Mouse (Mus musculus) C2C12 (cell line): Measurements from ENCODE around the gene Gipc2.

ENCODE experiments used
- CEBPB ChIP-seq: IDR thresholded peaks from one replicate; pipeline ENCODE4 v1.6.1; 2011; ENCODE audit warnings: low read depth, mild to moderate bottlenecking, control low read depth, moderate library complexity
- CTCF ChIP-seq: IDR thresholded peaks from one replicate; pipeline ENCODE4 v1.5.1; 2011; ENCODE audit not compliant: control insufficient read depth, insufficient read depth, insufficient read length
- USF1 ChIP-seq: IDR thresholded peaks from one replicate; pipeline ENCODE4 v1.6.1; 2011; ENCODE audit warnings: low read depth, mild to moderate bottlenecking, control low read depth, moderate library complexity

GRCm38 (mm10) chr3:152111482-152111881 is 54.5 kb downstream of the Gipc2 start:
- no peak for TF ChIP-seq CTCF
- no peak for TF ChIP-seq CEBPB
- no peak for TF ChIP-seq USF1
